Mouse (Mus musculus): ENCODE results near the gene Sipa1l1.
A peak's percentile ranks its signal among the peaks of the same experiment; 100 is the strongest.

Sipa1l1 gene

GRCm38 (mm10) chr12:82340196-82340918 is 171.2 kb downstream of the Sipa1l1 start:
- DNase-seq = no peak

GRCm38 (mm10) chr12:82341181-82341580 is 172.1 kb downstream of the Sipa1l1 start:
- DNase-seq = no peak

- no peak for DNase-seq
Observed at GRCm38 (mm10) chr12:82341696-82342095, 172.6 kb downstream of the Sipa1l1 start.

GRCm38 (mm10) chr12:82350082-82350481 is 181.0 kb downstream of the Sipa1l1 start:
- no peak for DNase-seq

- peak; percentile 51 for DNase-seq
Observed at GRCm38 (mm10) chr12:82350891-82351290, 181.8 kb downstream of the Sipa1l1 start.

GRCm38 (mm10) chr12:82353660-82354059 is 184.5 kb downstream of the Sipa1l1 start:
- no peak for DNase-seq

DNA sequence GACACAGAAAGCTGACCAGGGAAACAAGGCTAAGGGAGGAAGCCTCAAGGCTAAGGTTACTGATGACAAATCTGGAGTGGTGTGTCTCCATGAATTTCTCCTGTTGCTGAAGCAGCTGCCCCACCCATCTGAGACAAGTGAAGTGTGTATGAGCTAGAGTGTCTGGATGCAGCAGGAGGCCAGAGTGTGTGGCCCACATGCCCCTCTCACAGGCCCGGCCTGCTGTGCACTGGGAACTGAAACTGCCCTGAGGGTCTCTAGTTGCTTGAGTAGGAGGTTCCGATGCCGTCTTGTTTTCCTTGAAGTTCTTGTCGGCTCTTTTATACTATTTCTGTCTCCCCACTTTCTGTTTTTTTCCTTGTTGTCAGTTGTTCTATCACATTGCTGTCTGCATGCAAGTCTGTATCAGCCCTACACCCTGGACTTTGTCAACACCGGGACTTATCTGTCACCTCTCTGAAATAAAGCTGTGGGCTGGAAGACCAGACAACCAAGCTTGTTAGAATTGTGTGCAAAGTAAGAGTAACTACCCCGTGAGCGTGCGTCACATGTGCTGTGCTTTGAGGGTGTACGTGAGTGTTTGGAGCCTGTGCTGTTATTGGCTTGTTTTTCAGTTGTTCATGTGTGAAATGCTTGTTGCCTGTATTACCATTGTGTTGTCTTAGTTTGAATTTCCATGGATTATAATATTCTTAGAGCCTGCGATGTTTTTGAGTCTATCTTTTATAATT is 186.5 kb downstream of the Sipa1l1 start:
- no peak for DNase-seq

GRCm38 (mm10) chr12:82356476-82356875 is 187.4 kb downstream of the Sipa1l1 start:
- DNase-seq = no peak

DNA sequence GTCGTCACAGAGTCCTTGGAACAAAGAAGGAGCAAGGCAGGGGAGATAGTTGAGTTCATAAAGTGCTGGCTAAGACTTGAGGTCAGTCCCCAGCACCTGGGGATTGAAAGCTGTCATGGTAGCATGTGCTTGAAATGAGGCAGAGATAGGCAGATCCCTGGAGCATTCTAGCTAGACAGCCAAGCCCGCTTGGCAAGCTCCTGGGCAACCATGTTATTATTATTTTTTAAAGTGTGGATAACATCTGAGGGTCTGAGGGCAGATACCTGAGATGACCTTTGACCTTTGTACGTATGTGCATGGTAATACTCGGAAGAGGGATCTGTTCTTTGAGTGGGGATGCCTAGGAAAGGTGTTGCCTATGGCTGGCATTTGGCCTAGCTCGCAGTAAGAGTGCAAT is 188.3 kb downstream of the Sipa1l1 start:
- DNase-seq = no peak

- DNase-seq = no peak
Observed at GRCm38 (mm10) chr12:82362796-82363195, 193.7 kb downstream of the Sipa1l1 start.

DNA sequence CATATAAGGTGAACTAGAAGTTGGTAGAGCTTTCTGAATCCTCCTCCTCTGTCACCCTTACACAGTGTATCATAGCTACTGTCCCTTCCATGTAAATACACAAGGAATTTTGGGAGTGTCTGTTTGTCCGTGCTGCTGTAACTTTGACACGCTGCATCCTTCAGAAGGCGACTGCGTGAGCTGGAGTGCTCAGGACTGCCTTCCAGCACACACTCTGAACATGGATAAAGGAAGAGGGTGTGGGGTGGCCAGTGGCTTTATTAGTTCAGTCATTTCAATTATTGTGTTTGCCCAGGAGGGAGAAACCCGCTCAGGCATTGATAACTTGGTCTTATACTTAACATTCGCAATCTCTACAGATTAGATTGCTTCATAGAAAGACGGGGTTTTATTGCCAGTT is 195.1 kb downstream of the Sipa1l1 start:
- no peak for DNase-seq

GRCm38 (mm10) chr12:82365276-82365875 is 196.3 kb downstream of the Sipa1l1 start:
- DNase-seq = no peak

DNA sequence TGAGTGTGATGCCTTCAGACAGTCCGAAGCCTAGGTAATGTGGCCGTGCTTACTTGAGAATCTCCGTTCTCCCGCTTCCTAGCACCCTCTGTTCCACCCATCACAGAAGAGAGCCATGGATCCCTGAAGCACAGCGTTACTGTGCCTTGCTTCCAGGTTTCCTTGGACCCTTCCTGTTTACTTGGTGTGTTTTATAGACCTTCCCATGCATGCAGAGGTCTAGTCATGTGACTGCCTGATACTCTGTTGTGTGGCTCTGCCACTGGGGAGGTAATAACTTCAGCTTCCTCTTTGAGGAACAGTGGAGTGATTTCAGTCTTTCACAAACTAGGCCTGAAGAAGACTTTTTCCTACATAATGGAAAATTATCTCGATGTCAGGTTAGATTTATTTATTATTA is 197.6 kb downstream of the Sipa1l1 start:
- no peak for DNase-seq

GRCm38 (mm10) chr12:82367345-82367744 is 198.2 kb downstream of the Sipa1l1 start:
- no peak for DNase-seq

DNA sequence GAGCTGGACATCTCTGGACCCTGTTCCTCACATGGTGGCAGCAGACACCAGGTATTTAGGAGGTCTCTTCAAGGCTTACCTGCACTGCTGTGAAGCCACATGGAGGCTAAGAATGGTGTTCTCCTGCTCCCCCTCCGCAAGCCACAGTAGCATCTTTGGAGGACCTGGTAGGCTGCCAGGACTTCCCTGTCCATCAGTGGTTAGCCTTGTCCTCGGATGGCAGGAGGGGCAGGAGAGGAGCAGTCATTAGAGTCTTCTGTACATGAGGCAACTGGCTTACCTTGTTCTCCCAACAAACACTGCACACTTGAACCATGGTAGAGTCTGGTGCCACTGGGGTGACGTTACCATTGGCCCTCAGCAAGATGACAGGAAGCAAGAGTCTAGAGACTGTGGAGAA is 198.9 kb downstream of the Sipa1l1 start:
- no peak for DNase-seq

- no peak for DNase-seq
Observed at GRCm38 (mm10) chr12:82369402-82370160, 200.5 kb downstream of the Sipa1l1 start.

- no peak for DNase-seq
Observed at GRCm38 (mm10) chr12:82371266-82371665, 202.1 kb downstream of the Sipa1l1 start.

DNA sequence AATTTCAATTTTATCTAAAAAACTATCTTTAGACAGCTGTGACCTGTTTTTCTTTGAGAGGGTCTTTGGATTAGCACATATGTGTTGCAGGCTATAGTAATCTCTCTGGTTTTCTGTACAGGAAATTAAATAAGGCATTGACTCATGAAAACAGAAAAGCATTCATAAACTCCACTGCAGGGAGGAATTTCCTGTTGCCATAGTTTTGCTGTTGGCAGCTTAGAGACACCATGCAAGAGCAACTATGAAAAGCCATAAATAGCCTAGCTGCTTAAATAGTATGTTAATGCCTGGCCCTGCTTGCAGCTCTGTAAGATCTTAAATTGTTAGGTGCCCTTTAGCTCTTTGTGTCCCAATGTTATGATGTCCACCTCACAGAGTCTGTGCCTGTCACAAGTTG is 204.9 kb downstream of the Sipa1l1 start:
- DNase-seq = no peak

GRCm38 (mm10) chr12:82382932-82383331 is 213.8 kb downstream of the Sipa1l1 start:
- no peak for DNase-seq

DNA sequence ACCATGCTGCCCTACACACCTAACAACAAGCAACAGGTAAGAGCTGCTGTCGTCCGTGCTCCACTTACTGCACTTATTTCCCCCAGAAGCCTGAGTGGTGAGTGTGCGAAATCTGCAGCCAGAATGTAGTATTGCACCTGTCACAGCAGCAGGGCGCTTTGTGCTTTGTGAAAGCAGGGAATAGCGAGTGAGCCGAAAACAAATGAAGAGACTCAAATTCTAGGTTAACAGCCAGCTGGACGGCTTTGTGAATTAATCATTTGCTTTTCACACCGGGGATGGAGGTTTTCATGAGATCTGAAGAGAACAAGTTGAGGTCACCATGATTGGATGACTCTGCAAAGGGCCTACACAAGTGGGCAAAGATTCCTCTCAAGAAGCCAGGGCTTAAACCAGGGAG is 215.6 kb downstream of the Sipa1l1 start:
- no peak for DNase-seq

DNA sequence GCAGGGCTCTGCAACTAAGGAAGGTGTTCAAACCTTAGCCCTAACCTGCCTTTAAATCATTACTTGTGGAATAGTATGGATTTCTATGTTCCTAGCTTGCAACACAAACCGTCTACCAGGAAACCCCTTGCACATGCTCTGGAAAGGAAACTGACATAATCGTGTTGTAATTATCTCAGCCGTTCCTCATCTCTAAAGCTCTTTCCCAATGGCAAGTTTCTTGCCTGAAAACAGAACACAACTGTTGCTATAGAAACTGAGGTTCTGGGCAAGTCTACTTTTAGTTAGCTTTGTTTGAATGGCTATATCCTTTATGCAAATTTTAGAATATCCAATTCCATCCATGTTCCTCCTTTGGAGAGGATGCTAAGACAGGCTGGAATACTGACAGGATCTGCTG is 217.9 kb downstream of the Sipa1l1 start:
- DNase-seq = no peak

DNA sequence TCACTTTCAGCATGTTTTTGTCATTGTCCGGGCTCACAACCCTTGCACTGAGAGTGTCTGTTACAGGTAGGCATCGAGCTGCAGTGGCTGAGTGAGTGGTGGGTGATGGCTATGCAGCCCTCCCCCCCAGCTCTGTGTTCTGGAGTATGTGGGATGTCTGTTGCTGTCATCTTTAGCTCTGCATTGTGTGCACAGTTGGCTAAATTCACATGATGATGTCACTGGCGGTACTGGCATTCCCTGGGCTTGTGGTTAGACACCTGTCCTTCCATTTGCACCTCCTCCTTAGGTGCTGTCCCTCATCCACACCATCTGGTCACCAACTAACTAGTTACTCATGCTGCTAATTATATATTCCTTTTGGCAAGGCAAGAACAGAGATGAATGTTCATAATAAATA is 218.5 kb downstream of the Sipa1l1 start:
- DNase-seq = no peak

DNA sequence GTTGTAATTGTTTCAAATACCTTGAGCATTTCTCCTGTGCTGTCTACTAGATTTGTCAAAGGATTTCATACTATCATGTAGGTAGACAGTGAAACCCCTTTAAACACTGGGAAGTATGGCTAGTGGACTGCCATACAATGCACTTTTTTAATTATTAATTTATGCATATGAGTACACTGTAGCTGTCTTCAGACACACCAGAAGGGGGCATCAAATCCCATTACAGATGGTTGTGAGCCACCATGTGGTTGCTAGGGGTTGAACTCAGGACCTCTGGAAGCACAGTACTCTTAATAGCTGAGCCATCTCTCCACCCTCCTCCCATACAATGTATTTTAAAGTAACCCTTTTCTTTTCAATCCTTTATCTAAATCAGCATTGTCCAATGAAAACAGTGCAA is 219.0 kb downstream of the Sipa1l1 start:
- no peak for DNase-seq
